Mouse (Mus musculus) mouse embryonic stem cell (cell line): Measurements from ENCODE around the gene Rasgef1c.

Source experiments
- in situ Hi-C, 2 experiments: fragments of 300-500 bp; cut with MboI; formaldehyde crosslinking; loops; 1 replicate in 1 of 2; 3 replicates in 1 of 2; pipeline ENCODE4 v1.14.3; 2019 to 2020; ENCODE audit warnings: low sequenced_read_pairs in 2 of 2, low pct_unique_long_range_greater_than_20kb in 1 of 2, mixed read lengths in 1 of 2; ENCODE audit not compliant: unreplicated experiment in 1 of 2

Gene Rasgef1c

DNA sequence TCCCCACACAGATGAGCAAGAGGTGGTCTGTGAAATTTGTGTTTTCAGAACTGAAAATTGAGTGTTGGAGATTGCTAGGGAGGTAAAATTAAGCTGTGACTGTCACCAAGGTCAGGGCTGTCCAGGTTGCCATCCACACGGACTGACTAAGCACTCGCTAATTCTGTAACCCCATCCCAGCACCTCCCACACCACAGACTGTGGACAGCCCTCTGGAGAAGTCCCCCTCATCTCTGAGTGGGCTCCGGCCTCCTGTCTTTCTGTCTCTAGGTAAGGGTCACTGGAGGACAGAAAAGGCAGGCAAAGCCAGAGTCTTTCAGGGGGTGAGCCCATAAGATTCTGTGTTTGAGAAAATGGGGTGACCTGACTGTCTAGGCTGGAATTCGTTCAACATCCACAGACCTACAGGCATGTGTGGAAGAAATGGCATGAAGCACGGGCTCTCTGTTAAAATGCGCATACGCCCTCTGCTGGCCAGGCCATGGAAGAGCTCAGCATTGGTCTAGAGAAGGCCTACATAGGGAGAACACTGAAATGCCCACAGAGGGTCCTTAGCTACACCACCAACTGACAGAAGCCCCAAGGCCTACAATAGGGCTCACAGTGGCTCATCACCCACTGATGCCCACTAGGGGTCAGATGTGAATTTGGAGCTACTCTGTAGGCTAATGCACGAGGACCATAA, 54.1 kb downstream of the Rasgef1c start:
- in situ Hi-C loops: loop anchor here in 1 of 2 experiments (10.0 kb wide), 1 partner anchor 301 kb away; no protein-coding TSS in a partner anchor

DNA sequence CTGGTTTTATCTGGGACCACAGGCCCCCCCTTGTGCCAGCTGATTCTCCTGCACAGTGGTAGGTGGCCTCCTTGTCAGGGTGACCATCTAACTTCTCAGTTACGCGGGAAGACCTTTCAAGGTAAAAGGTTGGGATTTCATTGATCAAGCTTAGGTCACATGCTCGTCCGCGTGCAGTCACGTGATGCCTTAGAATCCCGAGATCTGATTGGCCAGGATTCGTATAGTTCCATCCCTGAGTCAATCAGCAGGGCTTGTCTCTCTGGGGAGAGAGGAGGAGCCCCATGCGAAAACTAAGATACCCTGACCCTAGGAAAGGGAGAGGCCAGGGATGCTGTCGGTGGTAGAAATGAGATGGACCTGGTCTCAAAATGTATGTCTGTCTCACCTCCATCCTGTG, 56.4 kb downstream of the Rasgef1c start:
- in situ Hi-C loops: loop anchor here in 1 of 2 experiments (10.0 kb wide), 1 partner anchor 303 kb away; no protein-coding TSS in a partner anchor

DNA sequence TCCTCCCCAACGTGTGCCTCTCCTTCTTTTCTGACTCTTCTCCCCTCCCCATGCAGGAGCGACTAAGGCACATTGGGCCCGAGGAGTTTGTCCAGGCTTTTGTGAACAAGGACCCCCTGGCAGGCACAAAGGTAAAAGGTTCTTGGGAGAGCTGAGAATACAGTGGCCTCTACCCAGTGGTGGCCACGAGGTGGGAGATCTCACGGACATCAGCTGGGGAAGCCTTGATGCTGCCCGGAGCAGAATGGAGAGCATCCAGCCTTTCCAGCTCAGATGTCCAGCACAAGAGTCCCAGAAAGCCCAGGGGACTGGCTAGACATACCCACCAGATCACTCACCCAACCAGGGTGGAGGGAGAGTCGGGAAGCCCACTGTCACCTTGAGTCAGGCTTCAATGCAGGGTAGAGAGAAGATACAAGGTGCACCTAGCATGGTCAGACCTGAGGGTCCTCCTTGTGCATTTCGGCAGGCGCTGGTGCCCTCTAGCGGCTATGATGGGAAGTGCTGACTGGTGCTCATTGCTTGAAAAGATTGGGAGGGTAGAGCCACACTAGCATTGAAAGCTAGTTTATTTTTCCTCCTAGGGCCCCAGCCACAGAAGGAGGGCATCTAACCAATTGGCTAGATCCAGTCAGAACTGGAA, 59.6 kb downstream of the Rasgef1c start:
- in situ Hi-C loops: no loop called here

DNA sequence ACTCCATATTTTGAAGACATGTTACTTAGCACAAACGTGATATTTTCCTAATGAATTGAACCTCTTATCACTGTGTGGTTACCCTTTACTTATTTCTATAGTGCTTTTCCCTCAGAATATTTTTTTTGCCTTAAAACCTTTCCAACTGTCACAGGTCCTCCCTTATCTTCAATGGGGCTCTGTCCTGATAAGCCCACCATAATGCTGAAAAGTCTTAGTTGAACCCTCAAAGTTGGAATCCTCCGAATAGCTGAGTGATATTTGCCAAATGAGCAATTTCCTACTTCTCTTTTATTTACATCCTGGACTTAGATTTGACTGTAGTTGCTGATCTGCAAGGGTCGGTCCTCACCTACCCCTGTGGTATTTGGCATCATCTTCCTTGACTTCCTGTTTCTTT, 63.7 kb downstream of the Rasgef1c start:
- in situ Hi-C loops: no loop called here

DNA sequence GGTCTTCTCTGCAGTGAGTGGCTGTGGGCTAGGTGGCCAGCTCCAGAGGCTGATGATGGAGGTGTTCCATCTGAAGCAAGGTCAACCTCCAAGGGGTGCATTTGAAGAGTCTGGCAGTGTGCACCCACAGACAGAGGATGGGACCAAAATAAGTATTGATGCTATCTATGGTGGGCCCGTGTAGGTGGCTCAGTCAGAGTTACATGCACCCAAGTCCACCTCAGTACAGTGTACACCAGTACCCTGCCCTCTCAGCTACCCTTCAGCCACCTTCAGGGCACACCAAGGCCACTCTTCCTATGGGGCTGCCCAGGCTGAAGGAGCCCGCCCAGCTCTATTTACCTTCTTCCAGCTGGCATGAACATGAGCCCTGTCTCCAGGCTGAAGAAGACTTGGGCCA, 68.1 kb downstream of the Rasgef1c start:
- in situ Hi-C loops: no loop called here

DNA sequence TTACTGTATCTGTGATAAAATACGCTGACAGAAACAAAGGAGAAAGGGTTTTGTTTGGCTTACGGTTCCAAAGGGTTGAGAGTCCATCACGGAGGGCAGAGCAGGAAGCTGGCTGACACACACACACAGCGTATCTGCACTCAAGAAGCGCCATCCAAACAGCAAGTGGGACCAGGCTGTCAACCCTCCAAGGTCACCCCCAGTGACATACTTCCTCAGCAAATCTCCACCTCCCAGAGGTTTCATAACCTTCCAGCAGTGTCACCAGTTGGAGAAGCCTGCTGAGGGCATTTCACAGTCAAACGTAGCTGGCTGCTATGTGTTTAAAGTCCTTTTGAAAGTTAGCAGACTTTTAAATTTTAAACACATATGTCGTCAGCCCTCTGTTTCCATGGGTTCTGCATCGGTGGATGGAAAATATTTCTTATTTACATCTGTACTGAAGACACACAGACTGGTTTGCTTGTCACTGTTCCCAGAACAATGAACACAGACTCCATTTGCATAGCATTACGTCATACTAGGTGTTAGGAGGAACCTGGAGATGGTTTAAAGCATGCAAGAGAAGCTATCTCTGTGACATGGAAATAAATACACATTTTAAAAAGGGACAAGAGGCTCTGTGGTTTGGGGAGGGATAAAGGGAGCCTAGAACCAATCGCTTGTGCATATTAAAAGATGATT, 72.2 kb downstream of the Rasgef1c start:
- in situ Hi-C loops: no loop called here

DNA sequence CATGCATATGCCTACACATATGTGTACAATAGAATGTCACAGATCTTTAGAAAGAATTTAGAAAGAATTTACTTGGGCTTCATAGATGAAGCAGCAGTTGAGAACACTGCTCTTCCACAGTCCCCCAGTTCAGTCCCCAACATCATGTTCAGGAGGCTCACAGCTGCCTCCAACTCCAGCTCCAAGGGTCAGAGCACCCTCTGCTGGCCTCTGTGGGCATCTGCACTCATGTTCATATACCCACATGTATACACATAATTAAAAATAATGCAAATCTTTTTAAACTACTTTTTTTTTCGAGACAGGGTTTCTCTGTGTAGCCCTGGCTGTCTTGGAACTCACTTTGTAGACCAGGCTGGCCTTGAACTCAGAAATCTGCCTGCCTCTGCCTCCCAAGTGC, 73.0 kb downstream of the Rasgef1c start:
- in situ Hi-C loops: loop anchor here in 1 of 2 experiments (25.0 kb wide), 1 partner anchor 388 kb away; the partner anchor contains the start of gene Cby3

DNA sequence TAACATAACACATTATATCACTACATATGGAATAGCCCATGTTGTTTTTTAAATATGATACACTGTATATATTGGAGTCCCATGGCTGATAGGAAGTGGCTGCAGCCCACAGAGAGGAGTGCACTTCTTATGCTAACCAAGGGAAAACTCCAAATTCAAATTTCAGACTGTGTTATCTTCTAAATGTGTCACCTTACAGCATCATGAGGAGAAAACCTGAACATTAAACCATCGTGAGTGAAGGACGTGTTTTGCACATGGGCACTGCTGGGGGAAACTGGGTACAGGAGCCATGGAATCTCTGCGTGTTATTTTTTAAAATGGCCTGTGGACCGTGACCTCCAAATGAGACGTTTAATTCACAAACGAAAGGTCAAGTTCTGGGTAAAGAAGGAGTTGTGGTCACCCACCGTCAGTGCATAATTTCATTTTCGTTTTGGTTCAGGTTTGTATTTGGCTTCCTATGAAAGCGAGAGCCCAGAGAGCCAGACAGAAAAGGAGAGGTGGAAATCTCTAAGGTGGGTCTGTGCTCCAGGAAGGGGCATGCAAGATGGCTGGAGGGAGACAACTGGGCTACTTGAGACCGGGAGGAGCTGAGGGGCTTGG, 76.4 kb downstream of the Rasgef1c start:
- in situ Hi-C loops: loop anchor here in 1 of 2 experiments (25.0 kb wide), 1 partner anchor 384 kb away; the partner anchor contains the start of gene Cby3

DNA sequence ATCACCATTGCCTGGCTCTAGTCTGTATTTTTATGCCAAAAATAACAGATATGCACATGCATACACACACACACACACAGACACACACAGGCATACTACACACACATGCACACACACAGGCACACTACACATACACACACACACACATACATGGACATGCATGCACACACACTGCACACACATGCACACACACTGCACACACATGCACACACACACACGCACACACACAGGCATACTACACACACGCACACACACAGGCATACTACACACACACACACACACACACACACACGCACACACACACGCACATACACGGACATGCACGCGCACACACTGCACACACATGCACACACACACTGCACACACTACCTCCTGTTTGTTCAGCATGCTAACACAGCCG, 77.3 kb downstream of the Rasgef1c start:
- in situ Hi-C loops: loop anchor here in 1 of 2 experiments (25.0 kb wide), 1 partner anchor 383 kb away; the partner anchor contains the start of gene Cby3

DNA sequence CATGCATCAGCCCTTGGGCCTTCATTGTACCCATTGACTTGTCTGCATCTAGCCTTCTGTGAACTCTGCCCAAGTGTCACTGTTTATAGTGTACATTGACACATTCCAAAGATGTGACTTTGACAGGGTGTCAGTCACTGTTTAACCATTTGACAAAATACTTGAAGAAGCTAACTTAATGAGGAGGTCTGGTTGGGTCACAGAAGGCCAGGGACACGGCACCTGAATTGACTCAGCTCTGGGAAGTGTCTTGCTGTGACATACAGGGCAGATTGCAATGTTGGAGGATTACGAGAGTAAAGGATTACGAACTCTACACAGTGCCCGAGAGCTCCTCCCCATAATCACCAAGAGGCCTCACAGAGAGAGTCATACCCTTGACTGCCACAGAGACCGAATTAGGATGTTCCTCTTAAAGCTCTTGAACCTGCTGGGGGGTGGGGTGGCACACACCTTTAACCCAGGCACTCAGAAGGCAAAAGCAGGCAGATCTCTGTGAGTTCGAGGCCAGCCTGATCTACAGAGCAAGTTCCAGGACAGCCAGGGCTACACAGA, 79.1 kb downstream of the Rasgef1c start:
- in situ Hi-C loops: loop anchor here (5.0 to 25.0 kb wide), 3 partner anchors 152 to 382 kb away; partner anchors contain the start of genes Cby3 (in 1 of the 2) and Tbc1d9b (in 1 of the 2)

DNA sequence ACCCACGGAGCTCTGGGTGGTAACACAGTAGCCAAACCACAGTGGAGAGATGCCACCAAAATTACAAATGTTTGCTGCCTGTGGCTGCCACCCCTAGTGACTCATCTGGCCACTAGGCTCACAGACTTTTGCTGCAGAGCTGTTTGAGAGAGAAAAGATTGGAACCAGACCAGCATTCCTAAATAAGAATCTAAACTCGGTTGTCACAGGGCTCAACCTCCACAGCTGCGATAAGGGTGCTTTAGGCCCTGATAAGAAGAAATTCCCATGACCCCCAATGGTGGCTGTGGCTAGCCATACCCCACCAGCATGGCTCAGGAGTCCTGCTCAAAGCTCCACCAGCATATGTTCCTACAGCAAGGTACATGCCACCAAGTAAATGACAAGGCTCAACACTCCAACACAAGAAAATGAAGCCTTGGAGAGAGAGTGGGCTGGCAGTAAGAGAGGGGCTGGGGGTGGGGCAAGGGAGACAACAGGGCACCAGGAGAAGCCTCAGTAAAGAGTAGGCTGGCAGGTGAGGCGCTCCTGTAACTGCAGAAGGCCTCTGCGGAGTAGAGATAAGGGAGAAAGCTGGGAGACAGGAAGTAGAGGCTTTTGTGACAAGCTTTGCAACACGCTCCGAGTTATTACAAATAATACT, 79.8 kb downstream of the Rasgef1c start:
- in situ Hi-C loops: loop anchor here (5.0 to 25.0 kb wide), 3 partner anchors 151 to 381 kb away; partner anchors contain the start of genes Cby3 (in 1 of the 2) and Tbc1d9b (in 1 of the 2)

DNA sequence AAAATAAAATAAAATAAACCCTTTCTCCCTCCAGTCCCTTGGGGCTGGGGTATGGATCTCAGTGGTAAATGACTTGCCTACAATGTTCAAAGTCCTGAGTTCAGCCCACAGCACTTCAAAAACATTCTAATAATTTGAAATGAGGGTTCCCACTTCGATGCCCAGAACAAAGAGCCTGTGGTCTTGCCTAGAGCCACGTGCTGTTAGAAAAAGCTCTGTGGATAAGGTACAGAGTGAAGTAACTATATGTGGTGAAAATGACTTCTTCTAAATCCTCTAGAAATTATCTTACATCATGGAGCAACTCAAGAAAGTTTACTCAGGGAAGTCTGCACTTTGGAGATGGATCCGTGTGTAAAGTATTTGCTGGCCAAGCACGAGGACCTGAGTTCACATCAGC, 80.5 kb downstream of the Rasgef1c start:
- in situ Hi-C loops: loop anchor here (5.0 to 25.0 kb wide), 3 partner anchors 150 to 380 kb away; partner anchors contain the start of genes Cby3 (in 1 of the 2) and Tbc1d9b (in 1 of the 2)

DNA sequence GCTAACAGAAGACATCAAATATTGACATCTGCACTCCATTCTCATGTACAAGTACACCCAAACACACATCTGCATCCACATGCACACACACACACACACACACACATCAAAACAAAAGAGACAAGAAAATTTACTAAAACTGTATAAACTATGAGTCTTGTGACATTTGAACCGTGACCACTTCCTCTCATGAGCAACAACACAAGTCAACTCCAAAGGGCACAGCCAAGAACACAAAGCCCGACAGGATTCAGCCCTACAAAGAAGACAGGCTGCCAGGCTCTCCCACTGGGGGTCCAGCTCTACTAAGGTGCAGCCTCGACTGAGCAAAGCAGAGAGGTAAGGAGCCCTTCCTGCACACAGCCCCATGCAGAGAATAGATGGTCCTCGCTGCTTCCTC, 81.2 kb downstream of the Rasgef1c start:
- in situ Hi-C loops: loop anchor here (5.0 to 25.0 kb wide), 3 partner anchors 149 to 379 kb away; partner anchors contain the start of genes Cby3 (in 1 of the 2) and Tbc1d9b (in 1 of the 2)

DNA sequence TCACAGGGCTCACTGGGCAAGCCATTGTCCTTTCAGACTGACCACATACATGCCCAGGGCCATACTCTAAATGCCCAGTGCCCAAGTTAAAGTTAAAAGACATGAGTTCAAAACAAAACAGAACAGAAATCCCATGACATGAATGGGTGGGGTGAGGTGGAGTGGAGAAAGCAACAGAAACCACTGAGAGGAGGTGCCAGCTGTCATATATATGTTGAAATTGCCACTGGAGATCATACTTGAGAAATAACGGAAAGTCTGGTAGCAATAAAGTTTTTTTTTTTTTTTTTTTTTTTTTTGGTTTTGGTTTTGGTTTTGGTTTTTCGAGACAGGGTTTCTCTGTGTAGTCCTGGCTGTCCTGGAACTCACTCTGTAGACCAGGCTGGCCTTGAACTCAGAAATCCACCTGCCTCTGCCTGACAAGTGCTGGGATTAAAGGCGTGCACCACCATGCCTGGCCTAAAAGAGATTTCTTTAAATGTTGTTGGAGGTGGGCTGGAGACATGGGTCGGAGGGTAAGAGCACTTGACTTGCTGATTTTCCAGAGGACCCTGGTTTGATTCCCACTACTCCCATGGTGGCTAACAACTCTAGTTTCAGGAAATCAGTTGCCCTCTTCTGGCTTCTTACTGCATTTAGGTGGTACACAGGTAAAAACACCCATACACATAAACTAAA, 82.4 kb downstream of the Rasgef1c start:
- in situ Hi-C loops: loop anchor here (5.0 to 25.0 kb wide), 3 partner anchors 148 to 378 kb away; partner anchors contain the start of genes Cby3 (in 1 of the 2) and Tbc1d9b (in 1 of the 2)

DNA sequence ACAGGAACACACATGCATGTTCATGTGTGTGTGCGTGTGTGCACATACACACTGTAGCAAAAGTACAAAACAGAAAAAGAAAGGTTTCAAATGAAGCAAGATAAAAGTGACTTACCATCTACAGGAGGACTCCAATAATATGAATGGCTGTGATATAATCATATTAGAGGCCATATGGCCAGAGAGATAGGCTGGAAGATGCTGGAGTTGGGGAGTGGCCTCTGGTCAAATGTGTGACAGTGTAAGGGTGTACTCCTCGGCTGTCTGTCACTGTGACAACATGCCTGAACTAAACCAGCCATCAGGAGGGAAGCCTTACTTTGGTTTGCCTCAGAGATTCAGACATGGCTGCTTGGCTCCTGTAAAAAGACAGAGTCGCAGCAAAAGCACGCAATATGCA, 83.4 kb downstream of the Rasgef1c start:
- in situ Hi-C loops: loop anchor here (5.0 to 25.0 kb wide), 3 partner anchors 147 to 377 kb away; partner anchors contain the start of genes Cby3 (in 1 of the 2) and Tbc1d9b (in 1 of the 2)

DNA sequence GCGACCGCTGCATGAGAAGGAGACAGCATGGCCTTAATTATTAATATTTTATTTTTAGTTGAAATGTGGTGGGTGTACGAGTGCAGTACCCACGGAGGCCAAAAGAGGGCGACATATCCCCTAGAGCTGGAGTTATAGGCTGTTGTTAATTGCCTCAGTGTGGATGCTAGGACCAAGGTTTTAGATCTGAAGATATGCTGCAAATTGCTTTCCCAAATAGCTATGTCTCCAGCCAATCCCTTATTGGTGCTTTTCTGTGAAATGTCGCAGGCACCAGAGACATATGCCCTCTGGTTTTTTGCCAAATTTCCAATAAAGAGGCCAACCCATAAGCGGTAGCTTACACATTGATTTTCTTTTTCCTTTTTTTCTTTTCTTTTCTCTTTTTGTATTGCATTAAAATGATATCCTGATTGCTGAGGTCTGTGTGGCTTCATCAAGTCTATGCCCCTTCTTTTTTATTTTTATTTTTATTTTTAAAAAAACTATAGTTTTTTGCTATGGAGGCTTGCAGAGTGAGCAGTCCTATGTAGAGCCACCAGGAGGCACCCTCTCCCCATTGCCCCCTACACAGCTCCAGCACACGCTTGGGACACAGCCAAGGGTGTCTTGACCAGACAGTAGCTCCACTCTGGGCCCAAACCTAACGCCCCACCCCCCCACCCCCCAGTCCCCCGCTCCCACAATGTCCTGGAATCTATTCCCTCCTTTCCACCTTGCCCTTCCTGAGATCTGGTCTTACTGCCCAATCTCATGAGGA, 84.8 kb downstream of the Rasgef1c start:
- in situ Hi-C loops: loop anchor here (5.0 to 25.0 kb wide), 3 partner anchors 146 to 376 kb away; partner anchors contain the start of genes Cby3 (in 1 of the 2) and Tbc1d9b (in 1 of the 2)
